Mouse (Mus musculus) layer of hippocampus, postnatal 25 days (tissue): Measurements from ENCODE around the gene Nfkb1. TPM values are rescaled to one million over a fixed set of nuclear protein-coding genes. Genes with fewer than 3 reads are reported as not detected.
A peak's percentile ranks its signal among the peaks of the same experiment; 100 is the strongest.

Experiments
- DNase-seq, 2 experiments: peaks; one replicate each; pipeline ENCODE4 v3.0.0; 2022; ENCODE audit warnings: mixed read lengths in 2 of 2, low spot score in 1 of 2; ENCODE audit errors: extremely low spot score in 1 of 2
- total RNA-seq, 2 experiments: library from RNA; stranded (reverse); gene quantifications; 2 replicates each; pipeline ENCODE4 v1.2.3; 2021

Gene Nfkb1
- 10 to 100 TPM; 20.5 to 25.2 TPM for total RNA-seq

GRCm38 (mm10) chr3:135691191-135692131, at the start of gene Nfkb1:
Gene Nfkb1, minus strand, starts transcription at chr3:135691547.
- peak; percentile 54 to 58 for DNase-seq

DNA sequence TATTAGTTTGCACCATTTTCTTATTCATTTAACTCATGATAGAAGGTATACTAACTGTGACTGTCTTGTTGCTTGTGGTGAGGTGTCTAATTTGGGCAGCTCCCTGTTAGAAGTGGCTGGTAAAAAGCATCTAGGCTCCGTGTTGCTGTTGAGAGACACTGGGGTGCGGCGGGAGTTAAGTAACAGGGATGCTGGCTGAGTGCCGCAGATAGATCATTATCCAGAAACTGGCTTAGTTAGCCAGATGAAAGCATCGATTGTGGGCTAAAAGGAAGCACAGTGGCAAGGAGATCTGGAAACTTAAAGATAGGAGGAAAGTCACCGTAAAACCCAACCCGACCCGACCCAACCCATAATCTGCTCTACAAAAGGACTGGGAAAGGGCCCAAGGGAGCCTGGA, 49.4 kb upstream of the Nfkb1 start:
- DNase-seq = no peak

DNA sequence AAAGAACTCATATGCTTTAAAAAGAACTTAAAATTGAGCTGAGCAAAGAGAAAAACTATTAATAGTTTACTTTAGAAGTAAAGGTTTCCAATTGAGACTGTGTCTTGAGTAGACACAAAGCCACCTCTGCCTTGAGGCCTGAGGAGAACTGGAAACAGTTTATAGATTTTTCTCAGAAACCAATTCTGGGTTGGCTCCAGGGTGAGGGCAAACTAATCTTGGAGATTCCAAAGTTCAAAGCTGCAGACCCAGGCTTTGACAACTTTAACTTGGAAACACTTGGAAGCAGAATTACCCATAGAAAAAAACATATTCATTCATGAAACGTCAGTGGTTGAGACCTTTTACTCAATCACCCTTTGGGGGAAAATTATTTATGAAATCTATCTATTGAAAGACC, 43.4 kb upstream of the Nfkb1 start:
- DNase-seq = no peak

DNA sequence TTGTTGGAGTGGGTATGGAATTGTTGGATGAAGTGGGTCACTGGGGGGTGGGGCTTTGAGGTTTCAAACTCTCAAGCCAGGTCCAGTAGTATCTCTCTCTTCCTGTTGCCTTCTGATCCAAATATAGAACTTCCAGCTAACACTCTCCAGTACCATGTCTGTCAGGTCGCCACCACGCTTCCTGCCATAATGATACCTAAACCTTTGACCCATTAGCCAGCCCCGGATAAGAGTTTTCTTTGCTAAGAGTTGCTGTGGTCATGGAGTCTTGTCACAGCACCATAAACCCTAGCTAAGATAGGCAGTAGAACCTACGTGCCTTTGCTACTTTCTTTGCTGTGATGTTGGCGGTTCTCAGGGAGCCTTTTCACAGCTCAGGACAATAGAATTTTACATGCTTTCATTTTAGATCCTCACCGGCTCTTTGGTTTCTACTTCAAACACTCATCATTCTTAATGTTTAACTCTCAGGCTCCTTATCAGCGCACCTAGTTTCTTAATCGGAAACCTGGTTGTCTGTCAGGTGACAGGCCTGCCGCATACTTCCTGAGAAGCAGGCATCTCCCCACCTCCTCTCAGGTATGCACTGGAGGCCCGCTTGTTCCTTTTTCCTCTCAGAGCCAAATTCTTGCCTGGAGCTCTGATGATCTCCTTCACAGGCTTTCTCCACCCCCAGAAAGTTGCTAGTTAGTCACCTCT, 41.5 kb upstream of the Nfkb1 start:
- no peak for DNase-seq

DNA sequence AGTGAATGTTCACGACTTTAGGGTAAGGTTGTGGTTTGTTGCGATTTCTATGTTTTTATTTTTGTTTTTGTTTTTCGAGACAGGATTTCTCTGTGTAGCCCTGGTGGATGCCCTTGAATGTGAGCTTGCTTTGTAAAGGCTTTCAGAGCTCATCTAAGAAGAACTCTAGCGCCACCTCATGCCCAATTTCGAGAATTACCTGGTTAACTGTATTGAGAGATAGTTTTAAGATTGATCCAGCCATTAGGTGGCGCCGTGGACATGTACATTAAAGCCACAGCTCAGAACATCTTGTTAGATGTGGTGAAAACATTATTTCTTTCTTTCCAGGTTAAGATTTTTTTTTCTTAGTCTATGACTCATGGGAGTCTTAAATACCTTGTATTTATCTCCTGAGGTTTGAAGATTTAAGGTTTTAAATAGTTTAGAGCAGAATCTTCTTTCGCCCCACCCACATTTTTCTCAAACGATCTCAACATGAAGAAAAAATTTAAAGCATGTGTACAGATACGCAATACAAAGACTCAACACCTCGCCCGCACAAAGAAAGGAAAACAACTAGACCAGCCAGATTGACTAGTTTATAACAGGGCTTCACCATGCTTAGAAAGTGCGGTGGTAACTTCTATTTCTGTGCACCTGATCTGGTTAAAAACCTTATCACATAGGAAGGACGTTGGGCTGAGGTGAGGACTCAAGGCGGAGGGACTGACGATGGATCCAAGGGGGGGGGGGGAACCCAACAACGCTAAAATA, 40.1 kb upstream of the Nfkb1 start:
- DNase-seq = peak; percentile 72 to 98

DNA sequence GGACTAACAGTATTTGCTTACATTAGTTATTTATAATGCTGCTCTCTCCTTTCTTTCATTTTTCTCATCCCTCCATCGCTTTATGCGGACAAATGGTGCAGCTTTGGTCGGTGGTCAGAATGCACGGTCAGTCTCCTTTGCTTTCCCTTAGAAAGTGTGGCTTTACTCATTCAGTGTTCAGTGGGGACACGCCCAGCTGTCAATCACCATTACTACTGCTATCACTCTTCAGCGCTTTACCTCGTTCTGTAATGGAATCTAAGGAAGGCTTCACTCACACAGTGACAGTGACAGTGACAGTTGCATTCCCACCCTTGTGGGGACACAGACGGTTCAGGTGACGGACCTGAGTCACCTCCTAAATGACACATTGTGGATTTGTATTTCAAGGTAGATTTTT, 39.4 kb upstream of the Nfkb1 start:
- peak; percentile 8 to 24 for DNase-seq

DNA sequence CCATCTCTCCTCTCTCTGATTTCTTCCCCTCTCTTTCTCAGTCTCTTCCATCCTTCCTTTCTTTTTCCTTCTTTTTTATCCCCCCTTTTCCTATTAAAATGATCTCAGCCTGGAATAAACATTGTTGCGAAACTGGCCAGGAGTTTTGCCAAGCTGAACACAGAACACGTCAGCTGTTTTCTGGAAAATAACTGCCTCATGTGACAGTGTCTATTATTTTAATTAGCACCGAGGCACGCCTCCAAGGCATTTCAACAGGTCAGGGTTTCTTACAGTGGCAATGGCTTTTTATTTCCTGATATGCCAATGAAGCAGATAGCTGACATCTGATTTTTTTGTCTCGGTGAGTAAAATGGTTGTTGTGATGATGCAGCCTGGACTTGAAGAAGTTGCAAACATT, 38.2 kb upstream of the Nfkb1 start:
- peak in 1 of 2 experiments; percentile 23 for DNase-seq

GRCm38 (mm10) chr3:135728900-135729299, 37.6 kb upstream of the Nfkb1 start:
- DNase-seq = no peak

GRCm38 (mm10) chr3:135727339-135727738, 36.0 kb upstream of the Nfkb1 start:
- no peak for DNase-seq

DNA sequence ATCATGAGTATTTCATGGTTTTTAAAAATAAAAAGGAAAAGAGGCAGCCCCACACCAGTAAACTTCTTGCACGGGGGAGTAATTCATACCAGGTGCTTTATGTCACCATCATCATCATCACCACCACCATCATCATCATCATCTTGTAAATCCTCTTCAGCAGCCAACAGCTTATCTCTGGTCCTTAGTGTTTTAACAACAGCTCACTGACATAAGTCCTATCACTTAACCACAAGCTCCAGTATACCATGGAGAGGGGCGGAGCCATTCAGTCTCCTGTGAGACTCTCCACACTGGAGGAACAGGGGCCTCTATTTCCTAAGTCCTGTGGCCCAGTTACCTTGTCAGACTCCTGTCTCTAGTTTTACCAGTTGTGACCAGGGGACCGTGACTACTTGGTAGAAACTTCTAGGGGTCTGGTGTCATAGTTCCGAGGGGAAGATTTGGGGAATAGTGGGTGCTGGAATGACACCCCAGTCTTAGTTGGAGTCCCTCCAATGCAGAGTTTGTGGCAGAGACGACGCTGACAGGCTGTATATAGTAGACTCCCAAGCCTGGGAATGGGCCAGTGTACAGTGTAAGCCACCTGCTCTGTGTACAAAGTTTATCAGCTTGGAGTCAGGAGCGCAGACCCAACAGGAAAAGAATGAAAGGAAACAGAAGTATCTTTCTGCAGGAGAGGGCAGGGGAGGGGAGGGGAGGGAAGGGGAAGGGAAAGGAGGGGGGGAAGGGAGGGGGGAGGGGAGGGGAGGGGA, 35.4 kb upstream of the Nfkb1 start:
- no peak for DNase-seq

DNA sequence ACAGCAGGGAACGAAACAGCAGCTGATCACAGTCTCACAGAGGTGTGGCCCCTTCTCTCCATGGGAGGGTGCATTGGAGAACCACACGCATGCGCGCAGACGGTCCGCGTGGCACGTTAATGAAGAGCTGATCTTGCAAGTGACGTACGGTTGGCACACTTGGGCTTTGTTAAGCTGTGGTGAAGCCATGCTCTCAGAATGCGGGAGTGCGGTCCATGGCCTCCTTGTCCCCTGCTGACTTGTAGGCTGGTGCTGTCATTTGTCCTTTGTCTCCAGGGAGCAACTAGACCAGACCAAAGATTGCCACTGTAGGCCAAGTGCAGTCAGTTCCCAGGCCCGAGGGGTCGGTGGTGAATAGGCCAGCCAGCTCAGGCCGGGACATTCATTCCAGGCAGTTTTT, 34.7 kb upstream of the Nfkb1 start:
- DNase-seq = no peak

DNA sequence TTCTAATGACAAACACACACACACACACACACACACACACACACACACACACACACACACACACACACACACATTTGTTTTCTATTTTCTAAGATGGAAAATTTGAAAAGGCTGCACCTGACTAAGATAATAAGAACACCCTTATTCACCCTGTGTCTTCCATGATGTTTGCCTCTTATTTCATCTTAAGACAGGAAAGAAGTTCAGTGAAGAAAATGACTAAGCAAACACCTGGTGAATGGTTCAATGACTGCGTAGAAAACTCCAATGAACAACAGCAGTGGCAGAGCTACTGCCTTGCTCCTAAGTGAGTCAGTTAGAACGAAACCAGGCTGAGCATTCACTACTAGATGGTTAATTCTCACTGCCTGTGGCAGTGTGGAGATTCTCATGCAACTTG, 30.8 kb upstream of the Nfkb1 start:
- DNase-seq = no peak

GRCm38 (mm10) chr3:135719969-135720368, 28.6 kb upstream of the Nfkb1 start:
- no peak for DNase-seq

- no peak for DNase-seq
Observed at GRCm38 (mm10) chr3:135719179-135719532, 27.8 kb upstream of the Nfkb1 start.

GRCm38 (mm10) chr3:135718323-135719178, 27.2 kb upstream of the Nfkb1 start:
- DNase-seq = no peak

GRCm38 (mm10) chr3:135713016-135713950, 21.9 kb upstream of the Nfkb1 start:
- DNase-seq = no peak

DNA sequence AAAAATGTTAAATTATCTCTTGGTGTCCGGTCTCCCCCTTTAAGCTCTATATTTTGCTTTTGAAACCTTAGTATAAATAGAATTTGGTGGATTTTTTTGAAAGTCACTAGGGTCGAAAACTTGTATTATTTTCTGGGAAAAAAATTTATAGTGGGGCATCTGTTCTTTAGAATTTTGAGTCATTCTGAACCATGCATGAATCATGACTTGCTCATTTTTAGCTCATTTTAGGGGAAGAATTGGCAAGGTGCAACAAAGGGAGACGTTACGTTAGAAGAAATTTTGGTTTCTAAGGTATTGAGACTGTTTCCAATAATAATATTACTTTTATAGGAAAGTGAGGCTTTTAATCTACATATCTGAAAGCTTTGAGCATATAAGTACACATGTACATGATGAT, 20.3 kb upstream of the Nfkb1 start:
- DNase-seq = no peak

GRCm38 (mm10) chr3:135711040-135711570, 19.8 kb upstream of the Nfkb1 start:
- DNase-seq = no peak
